Comparison of ENCODE assay signal across 8 mouse cellular contexts in genomic region chr6:13069302-13070146, GRCm38 (mm10). TPM values are rescaled to one million over a fixed set of nuclear protein-coding genes. Genes with fewer than 3 reads are reported as not detected.
DNase-seq lines count a peak whose midpoint lies in the region; ATAC-seq and TF ChIP-seq lines count a peak whose summit lies in the region.

Tmem106b (plus strand) TSS chr6:13069759.

- no peaks in the 10 kb centered on the region for H3K27me3 ChIP-seq in hindbrain, embryonic 10.5 days (ENCODE audit: insufficient read depth, poor library complexity, severe bottlenecking)
- H3K27me3 ChIP-seq in lung, postnatal 0 days (replicated peaks; ENCODE audit: insufficient read depth, low read length): no peaks in the 10 kb centered on the region

- H3K9ac ChIP-seq in lung, postnatal 0 days (replicated peaks; ENCODE audit: low read depth): peak within 1 kb of the TSS; percentile 84

- no peaks in the 10 kb centered on the region for H3K9me3 ChIP-seq in hindbrain, embryonic 10.5 days
- no peaks in the 10 kb centered on the region for H3K9me3 ChIP-seq in lung, postnatal 0 days (ENCODE audit: low read length)

- peaks cover 28% of the 10 kb centered on the region for H3K36me3 ChIP-seq in hindbrain, embryonic 10.5 days
- H3K36me3 ChIP-seq in lung, postnatal 0 days (ENCODE audit: insufficient read depth, low read length): no peaks in the 10 kb centered on the region

- peak within 1 kb of the TSS; percentile 63 for H3K4me2 ChIP-seq in lung, postnatal 0 days (replicated peaks; ENCODE audit: low read depth, low read length)

- ATAC-seq in frontal cortex, adult (ENCODE audit: low TSS enrichment): peak; percentile 98
- ATAC-seq in lung, postnatal 0 days: peak; percentile 99

- 3% methylated on average over 61 of the region's 61 CpGs for WGBS in hindbrain, embryonic 10.5 days
- 3% methylated on average over 61 of the region's 61 CpGs for WGBS in lung, postnatal 0 days

- H3K4me1 ChIP-seq in hindbrain, embryonic 10.5 days (replicated peaks): peaks cover 10% of the 10 kb centered on the region
- H3K4me1 ChIP-seq in lung, postnatal 0 days (ENCODE audit: insufficient read depth, low read depth, low read length): peaks cover 4% of the 10 kb centered on the region; the same call in 1 of the 2 replicates

- peak within 1 kb of the TSS; percentile 83 for H3K4me3 ChIP-seq in hindbrain, embryonic 10.5 days
- peak within 1 kb of the TSS; percentile 86 for H3K4me3 ChIP-seq in lung, postnatal 0 days (ENCODE audit: low read depth, low read length)

- no peak for TF ChIP-seq CTCF in lung, postnatal 0 days (IDR thresholded peaks at IDR 0.05)

- DNase-seq in MN1 (ENCODE audit: low spot score): peak; percentile 98
- DNase-seq in cerebellum, adult 9-10 months: peak; percentile 96
- peak; percentile 96 for DNase-seq in hindbrain, embryonic 10.5 days (ENCODE audit: low spot score)
- DNase-seq in layer of hippocampus, adult 9-11 months: peak; percentile 96
- DNase-seq in lung, postnatal 0 days (ENCODE audit: low spot score): peak; percentile 99
- peak; percentile 93 for DNase-seq in ovary, postnatal 14 days (ENCODE audit: low spot score)
- DNase-seq in thymus, postnatal 14 days: peak; percentile 98

- H3K27ac ChIP-seq in hindbrain, embryonic 10.5 days: peak within 1 kb of the TSS; percentile 96
- H3K27ac ChIP-seq in lung, postnatal 0 days (ENCODE audit: low read length): peak within 1 kb of the TSS; percentile 87

- no peak for TF ChIP-seq EP300 in lung, postnatal 0 days (IDR thresholded peaks at IDR 0.05)

RNA-seq across cellular contexts. Expression of gene Tmem106b, which starts in this region (rescaled TPM):
- polyA plus RNA-seq in hindbrain, embryonic 10.5 days (2016; fragmentation: Nextera tagmentation; extraction: Ambion mirVana): 18.3 and 19.4 TPM in 2 replicates
- 47.3 and 54.6 TPM in 2 replicates for polyA plus RNA-seq in lung, postnatal 0 days (2015; fragmentation: Nextera tagmentation; extraction: Ambion mirVana)

Comparison
In these comparisons a context has a peak if more than half of its experiments do, and no peak if none do; other contexts are left out.
1. Peak in every context shown above with its lines: DNase-seq, ATAC-seq, H3K4me3 ChIP-seq and H3K27ac ChIP-seq.